Mouse (Mus musculus) embryonic fibroblast, embryonic 13.5 days (primary cell): ENCODE measurements at regions not wholly inside any gene's neighbourhood (a gene's known extent, or its start where the extent isn't known, plus 50 kb on each side); places are given as distances from the start of the nearest gene placed in this dataset.

Experiments used
- CTCF ChIP-seq: IDR thresholded peaks from 2 replicates; pipeline ENCODE4 v1.5.1; 2011; ENCODE audit warnings: mild to moderate bottlenecking, control low read depth, low read length, moderate library complexity, borderline replicate concordance; ENCODE audit not compliant: insufficient read depth
- POLR2A ChIP-seq: IDR thresholded peaks from 2 replicates; pipeline ENCODE4 v1.6.1; 2011; ENCODE audit warnings: low read depth, mild to moderate bottlenecking, control low read depth, low read length, moderate library complexity

DNA sequence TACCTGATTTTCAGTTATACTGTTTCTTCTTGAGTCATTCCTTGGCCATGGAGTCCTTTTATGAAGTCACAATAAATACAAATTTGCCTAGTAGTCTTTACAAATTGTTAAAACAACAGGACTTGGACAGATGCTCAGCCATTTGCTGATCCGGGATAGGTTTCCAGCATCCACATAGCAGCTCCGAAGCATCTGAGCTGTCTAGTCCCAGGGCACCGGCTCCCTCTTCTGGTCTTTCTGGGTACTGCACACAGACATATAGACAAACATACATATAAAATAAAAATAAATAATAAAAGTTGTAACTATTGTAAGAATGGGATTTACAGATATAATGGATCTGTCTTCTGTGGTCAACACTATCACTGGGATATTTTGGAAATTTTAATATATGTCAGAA lies 91.8 kb downstream of the Cog6 start:
- TF ChIP-seq POLR2A (no peak), CTCF (no peak)
